Mouse (Mus musculus): ENCODE measurements around the gene Tenm3. TPM values are rescaled to one million over a fixed set of nuclear protein-coding genes. Genes with fewer than 3 reads are reported as not detected.
"Not testable (repeated sequence)": the region's sequence is repeated elsewhere in the genome, so short reads cannot be mapped to it uniquely, and the experiment has no call there.

The Tenm3 gene
- polyA plus RNA-seq, 1 experiment from 2014 or later: 2.7 TPM

DNA sequence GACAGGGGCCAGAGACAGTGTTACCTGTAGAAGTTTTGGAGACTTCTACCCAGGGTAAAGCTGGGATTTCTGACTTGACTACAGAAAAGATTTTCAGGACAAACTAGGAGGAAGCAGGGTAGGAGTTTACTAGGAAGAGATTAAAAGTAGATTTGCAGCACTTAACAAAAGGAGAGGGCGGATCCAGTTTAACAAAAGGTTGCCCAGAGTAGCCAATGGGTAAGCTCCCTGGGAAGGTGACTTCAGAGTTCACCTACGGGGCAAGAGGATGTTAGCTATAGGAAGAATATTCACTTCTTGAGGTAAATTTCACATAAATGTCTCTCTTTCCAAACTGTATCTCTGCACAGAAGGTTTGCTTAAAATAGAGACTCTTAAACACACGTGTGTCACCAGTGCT, 641.1 kb downstream of the Tenm3 start:
- 52% methylated on average over 3 of the region's 3 CpGs for WGBS (ENCODE audit: insufficient replicate concordance)
- ATAC-seq (ENCODE audit: insufficient read depth): no peak
- no peaks in the 10 kb centered on the region for H3K4me1 ChIP-seq (replicated peaks)

GRCm38 (mm10) chr8:48199171-48199570, 644.6 kb downstream of the Tenm3 start:
- Histone ChIP-seq H3K4me3 (replicated peaks) (no peak overlapping the region), H3K36me3 (replicated peaks) (no peaks in the 10 kb centered on the region), H3K9ac (no peak overlapping the region), H3K4me1 (replicated peaks) (no peaks in the 10 kb centered on the region), H3K4me2 (no peak overlapping the region), H3K27me3 (no peaks in the 10 kb centered on the region), H3K27ac (replicated peaks) (no peak overlapping the region), H3K9me3 (replicated peaks) (no peaks in the 10 kb centered on the region)
- ATAC-seq (ENCODE audit: insufficient read depth): no peak
- WGBS (ENCODE audit: insufficient replicate concordance): 71% methylated on average over 9 of the region's 9 CpGs

More for the DNA sequence above, 641.1 kb downstream of the Tenm3 start:
- Histone ChIP-seq H3K4me2 (no peak overlapping the region), H3K36me3 (replicated peaks) (no peaks in the 10 kb centered on the region), H3K27ac (replicated peaks) (no peak overlapping the region), H3K9ac (no peak overlapping the region), H3K9me3 (replicated peaks) (no peaks in the 10 kb centered on the region), H3K4me3 (replicated peaks) (no peak overlapping the region), H3K27me3 (no peaks in the 10 kb centered on the region)

DNA sequence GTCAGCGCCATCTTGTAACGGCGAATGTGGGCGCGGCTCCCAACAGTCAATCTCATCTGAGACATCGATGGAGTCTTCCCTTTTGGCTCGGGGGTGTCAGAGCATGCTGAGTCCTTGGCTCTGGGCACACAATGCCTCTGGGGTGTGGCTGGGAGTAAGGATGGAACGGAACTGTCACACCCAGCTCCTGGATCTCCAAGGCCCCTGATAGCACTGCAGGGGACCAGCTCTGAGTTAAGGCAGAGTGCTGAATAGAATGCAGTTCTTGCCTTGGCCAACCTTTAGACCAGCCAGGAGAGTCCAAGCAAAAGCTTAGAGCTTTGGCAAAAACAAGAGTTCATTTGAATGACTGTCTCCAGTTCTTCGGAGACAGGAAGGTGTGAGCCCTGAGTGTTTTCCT, 647.8 kb downstream of the Tenm3 start:
- WGBS (ENCODE audit: insufficient replicate concordance): 87% methylated on average over 9 of the region's 9 CpGs
- Histone ChIP-seq H3K27me3 (no peaks in the 10 kb centered on the region), H3K27ac (replicated peaks) (no peak overlapping the region), H3K4me3 (replicated peaks) (no peak overlapping the region), H3K9ac (no peak overlapping the region), H3K9me3 (replicated peaks) (no peaks in the 10 kb centered on the region), H3K4me1 (replicated peaks) (no peaks in the 10 kb centered on the region), H3K36me3 (replicated peaks) (no peaks in the 10 kb centered on the region), H3K4me2 (no peak overlapping the region)
- ATAC-seq (ENCODE audit: insufficient read depth): no peak

- Histone ChIP-seq H3K9me3 (replicated peaks) (no peaks in the 10 kb centered on the region), H3K27ac (replicated peaks) (no peak overlapping the region), H3K4me3 (replicated peaks) (no peak overlapping the region), H3K4me2 (no peak overlapping the region), H3K36me3 (replicated peaks) (no peaks in the 10 kb centered on the region), H3K9ac (no peak overlapping the region), H3K27me3 (no peaks in the 10 kb centered on the region), H3K4me1 (replicated peaks) (no peaks in the 10 kb centered on the region)
- no peak for ATAC-seq (ENCODE audit: insufficient read depth)
- 79% methylated on average over 12 of the region's 12 CpGs for WGBS (ENCODE audit: insufficient replicate concordance)
These were observed 655.2 kb downstream of the Tenm3 start for GRCm38 (mm10) chr8:48188586-48188985.

DNA sequence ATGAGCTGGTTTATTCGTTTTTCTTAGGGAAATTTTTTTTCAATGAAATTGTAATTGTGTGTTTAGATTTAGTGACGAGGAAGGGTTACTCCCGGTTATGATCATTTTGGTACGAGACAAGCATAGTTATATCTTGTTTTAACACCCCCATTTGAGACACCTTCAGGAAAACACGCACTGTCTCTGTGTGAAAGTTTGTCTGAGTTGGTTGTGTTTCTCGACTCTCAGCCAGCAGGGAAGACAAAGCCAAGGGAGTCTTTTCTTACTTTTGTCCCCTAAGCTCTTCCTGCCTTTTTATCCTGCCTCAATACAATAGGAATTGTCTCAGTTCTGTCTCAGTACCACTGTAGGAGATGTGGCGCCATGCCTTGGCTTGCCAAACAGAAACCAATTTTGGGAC, 660.0 kb downstream of the Tenm3 start:
- WGBS (ENCODE audit: insufficient replicate concordance): 61% methylated on average over 7 of the region's 7 CpGs
- no peaks in the 10 kb centered on the region for H3K9me3 ChIP-seq (replicated peaks)

DNA sequence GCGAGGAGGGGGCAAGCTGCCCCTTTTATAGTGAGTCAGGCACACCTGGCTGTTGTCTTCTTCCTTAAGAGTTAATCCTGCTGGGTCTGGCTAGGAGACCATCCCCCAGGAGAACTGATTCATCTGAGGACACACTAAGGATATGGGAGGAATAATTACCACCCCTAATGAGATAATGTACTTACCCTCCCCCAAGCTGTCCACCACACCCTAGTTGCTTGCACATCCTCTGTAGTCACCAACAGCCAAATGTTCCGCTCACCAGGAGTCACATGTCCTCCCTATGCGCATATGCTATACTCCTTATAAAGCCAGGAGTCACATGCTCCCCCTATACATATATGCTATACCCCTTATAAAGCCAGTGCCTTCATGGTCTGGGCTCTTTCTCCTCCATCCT, 662.8 kb downstream of the Tenm3 start:
- no peak overlapping the region for H3K4me2 ChIP-seq

More for the DNA sequence above, 660.0 kb downstream of the Tenm3 start:
- no peak overlapping the region for H3K9ac ChIP-seq
- no peaks in the 10 kb centered on the region for H3K27me3 ChIP-seq
- no peak overlapping the region for H3K4me3 ChIP-seq (replicated peaks)
- no peaks in the 10 kb centered on the region for H3K4me1 ChIP-seq (replicated peaks)
- ATAC-seq (ENCODE audit: insufficient read depth): no peak
- H3K36me3 ChIP-seq (replicated peaks): no peaks in the 10 kb centered on the region
- no peak overlapping the region for H3K27ac ChIP-seq (replicated peaks)
- no peak overlapping the region for H3K4me2 ChIP-seq

DNA sequence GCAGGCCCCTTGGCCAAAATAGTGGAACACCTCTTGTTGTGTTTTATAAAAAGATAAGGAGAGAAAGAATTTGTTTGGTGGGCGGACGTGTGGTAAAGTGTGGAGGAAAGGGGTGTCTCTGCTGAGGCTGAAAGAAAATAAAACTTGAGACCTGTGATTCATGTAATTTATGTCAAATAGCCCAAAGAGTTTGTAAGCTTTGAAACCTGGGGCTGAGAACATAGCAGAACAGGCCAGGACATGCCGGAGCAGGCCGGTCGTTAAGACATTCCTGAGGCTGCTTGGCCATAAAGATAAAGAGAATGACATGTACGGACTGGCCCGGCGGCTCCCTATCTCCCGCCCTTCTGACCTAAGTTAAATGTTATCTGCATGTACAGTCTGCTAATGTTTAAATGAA, 663.6 kb downstream of the Tenm3 start:
- H3K4me2 ChIP-seq; ATAC-seq (ENCODE audit: insufficient read depth); H3K36me3 ChIP-seq (replicated peaks); H3K27me3 ChIP-seq; H3K4me3 ChIP-seq (replicated peaks); H3K4me1 ChIP-seq (replicated peaks); H3K27ac ChIP-seq (replicated peaks); H3K9me3 ChIP-seq (replicated peaks); H3K9ac ChIP-seq: not testable (repeated sequence)
- WGBS (ENCODE audit: insufficient replicate concordance): 71% methylated on average over 9 of the region's 9 CpGs

More for the DNA sequence above, 662.8 kb downstream of the Tenm3 start:
- Histone ChIP-seq H3K27me3 (no peaks in the 10 kb centered on the region), H3K9ac (no peak overlapping the region), H3K36me3 (replicated peaks) (no peaks in the 10 kb centered on the region), H3K4me1 (replicated peaks) (no peaks in the 10 kb centered on the region), H3K4me3 (replicated peaks) (no peak overlapping the region), H3K27ac (replicated peaks) (no peak overlapping the region), H3K9me3 (replicated peaks) (no peaks in the 10 kb centered on the region)
- WGBS (ENCODE audit: insufficient replicate concordance): 78% methylated on average over 3 of the region's 3 CpGs
- ATAC-seq (ENCODE audit: insufficient read depth): no peak

DNA sequence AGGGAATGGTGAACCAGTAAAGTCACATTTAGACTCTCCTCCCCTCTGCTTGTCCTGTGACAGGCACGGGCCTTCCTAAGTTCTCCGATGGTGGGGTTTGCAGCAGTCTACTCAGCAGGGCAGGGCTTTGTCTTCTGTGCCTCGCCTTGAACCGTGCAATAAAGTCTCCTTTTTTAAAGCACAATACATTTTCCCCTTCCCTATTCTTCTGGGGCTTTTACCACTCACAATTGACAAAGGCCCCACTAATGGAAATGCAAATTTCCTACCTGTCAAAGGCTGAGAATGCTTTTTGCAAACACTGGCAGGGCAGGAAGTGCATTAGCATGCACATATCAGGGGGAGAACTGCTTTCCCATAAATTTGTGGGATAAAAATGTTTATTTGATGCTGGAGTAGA, 664.8 kb downstream of the Tenm3 start:
- Histone ChIP-seq H3K4me2 (no peak overlapping the region), H3K27ac (replicated peaks) (no peak overlapping the region), H3K4me3 (replicated peaks) (no peak overlapping the region), H3K4me1 (replicated peaks) (no peaks in the 10 kb centered on the region), H3K9ac (no peak overlapping the region), H3K36me3 (replicated peaks) (no peaks in the 10 kb centered on the region), H3K9me3 (replicated peaks) (no peaks in the 10 kb centered on the region), H3K27me3 (no peaks in the 10 kb centered on the region)
- 57% methylated on average over 4 of the region's 4 CpGs for WGBS (ENCODE audit: insufficient replicate concordance)
- no peak for ATAC-seq (ENCODE audit: insufficient read depth)

DNA sequence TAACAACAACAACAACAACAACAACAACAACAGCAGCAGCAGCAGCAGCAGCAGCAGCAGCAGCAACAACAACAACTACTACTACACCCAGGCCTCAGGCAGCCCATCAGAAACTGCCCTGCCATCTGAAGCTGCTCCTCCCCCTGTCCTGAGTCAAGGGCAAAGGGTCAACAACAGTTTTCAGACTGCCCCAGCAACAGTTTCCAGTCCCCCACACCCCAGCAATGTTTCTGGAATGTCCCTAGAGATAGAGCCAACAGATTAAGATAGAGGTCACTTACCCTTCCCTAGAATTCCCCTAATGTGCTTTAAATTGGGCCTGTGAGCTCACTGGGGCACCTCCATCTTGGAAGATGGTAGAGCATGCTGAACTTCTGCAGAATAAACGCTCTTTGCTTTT, 665.9 kb downstream of the Tenm3 start:
- WGBS (ENCODE audit: insufficient replicate concordance): 74% methylated on average over 1 of the region's 1 CpGs
- Histone ChIP-seq H3K9ac (no peak overlapping the region), H3K27ac (replicated peaks) (no peak overlapping the region), H3K4me3 (replicated peaks) (no peak overlapping the region), H3K36me3 (replicated peaks) (no peaks in the 10 kb centered on the region), H3K27me3 (no peaks in the 10 kb centered on the region), H3K4me1 (replicated peaks) (no peaks in the 10 kb centered on the region), H3K9me3 (replicated peaks) (no peaks in the 10 kb centered on the region), H3K4me2 (no peak overlapping the region)
- no peak for ATAC-seq (ENCODE audit: insufficient read depth)
